Mouse (Mus musculus) lung, adult 2 months (tissue): ENCODE measurements around the gene Corin. TPM values are rescaled to one million over a fixed set of nuclear protein-coding genes. Genes with fewer than 3 reads are reported as not detected.

Experiments
- DNase-seq: peaks from one replicate; pipeline ENCODE4 v3.0.0; 2022
- H3K4me1 ChIP-seq: fragments of 200-500 bp; 2 replicates; pipeline ENCODE4 v1.6.1; 2011; ENCODE audit warnings: low read length; ENCODE audit not compliant: control insufficient read depth, insufficient read depth
- H3K4me3 ChIP-seq: fragments of 200-500 bp; replicated peaks from 2 replicates; pipeline ENCODE3; 2011; ENCODE audit warnings: low read depth, mild to moderate bottlenecking, control low read depth, low read length; ENCODE audit errors: extremely low read depth
- CTCF ChIP-seq: fragments of 200-500 bp; IDR thresholded peaks from 2 replicates; pipeline ENCODE4 v1.5.1; 2011; ENCODE audit warnings: mild to moderate bottlenecking, low read length, control low read depth; ENCODE audit not compliant: insufficient read depth
- POLR2A ChIP-seq: fragments of 200-500 bp; IDR thresholded peaks from 2 replicates; pipeline ENCODE4 v1.6.1; 2011; ENCODE audit warnings: low read depth, mild to moderate bottlenecking, control low read depth, low read length, borderline replicate concordance; ENCODE audit errors: extremely low read depth
- WGBS: fragments of 180-500 bp; shearing (Covaris S2); methylation state at CpG from one replicate; pipeline ENCODE4 v1.1.7; 2018; 5-methylcytosine and 5-hydroxymethylcytosine counted together
- polyA plus RNA-seq: library from polyadenylated mRNA; depleted of rRNA; stranded (reverse); fragments of >200 nt; gene quantifications from 2 replicates; pipeline ENCODE4 v1.2.3, GENCODE M21; 2012; rRNA removed

The Corin gene
- polyA plus RNA-seq, 1 experiment = 1.2 TPM

DNA sequence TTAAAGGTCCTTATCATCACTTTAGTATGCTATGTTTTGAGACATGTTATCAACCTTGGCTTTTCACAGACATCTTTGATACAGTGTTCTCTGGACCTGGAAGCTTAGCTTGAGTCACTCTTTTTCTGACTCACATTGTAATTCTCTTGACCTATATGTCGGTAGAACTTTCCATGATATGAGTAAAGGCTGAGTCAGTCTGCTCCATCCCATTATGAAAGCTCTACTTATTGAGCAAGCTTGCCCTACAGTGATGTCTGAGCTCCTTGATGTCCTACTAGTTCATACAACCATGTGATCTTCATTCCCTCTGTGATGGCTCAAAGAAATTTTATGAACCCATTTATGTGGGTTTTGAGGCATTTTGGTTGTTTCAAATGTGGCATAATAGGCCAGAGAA lies 254.1 kb downstream of the Corin start:
- no peak for DNase-seq
- no peak for TF ChIP-seq CTCF
- TF ChIP-seq POLR2A = no peak
- H3K4me3 ChIP-seq = no peak overlapping the region
- WGBS = 64% methylated on average over 1 of the region's 1 CpGs
- H3K4me1 ChIP-seq = no peaks in the 10 kb centered on the region

Other genes starting within 250 kb of the Corin start
- gene Nfxl1, start 55.2 kb upstream of the Corin start, polyA plus RNA-seq = 4.6 and 6.3 TPM in 2 replicates
- gene Zar1, start 76.8 kb upstream of the Corin start, polyA plus RNA-seq = not detected in 2 replicates
- not detected in 2 replicates for gene Gm5868, start 83.1 kb upstream of the Corin start, polyA plus RNA-seq
- 0.04 and 0.08 TPM in 2 replicates for gene Cnga1, start 139.8 kb upstream of the Corin start, polyA plus RNA-seq
- 2.2 and 3.6 TPM in 2 replicates for gene Nipal1, start 143.3 kb upstream of the Corin start, polyA plus RNA-seq
- gene Txk, start 248.3 kb upstream of the Corin start, polyA plus RNA-seq = 0.43 and 0.75 TPM in 2 replicates